Comparison of ENCODE assay signal across 19 mouse cellular contexts in the genomic region with DNA sequence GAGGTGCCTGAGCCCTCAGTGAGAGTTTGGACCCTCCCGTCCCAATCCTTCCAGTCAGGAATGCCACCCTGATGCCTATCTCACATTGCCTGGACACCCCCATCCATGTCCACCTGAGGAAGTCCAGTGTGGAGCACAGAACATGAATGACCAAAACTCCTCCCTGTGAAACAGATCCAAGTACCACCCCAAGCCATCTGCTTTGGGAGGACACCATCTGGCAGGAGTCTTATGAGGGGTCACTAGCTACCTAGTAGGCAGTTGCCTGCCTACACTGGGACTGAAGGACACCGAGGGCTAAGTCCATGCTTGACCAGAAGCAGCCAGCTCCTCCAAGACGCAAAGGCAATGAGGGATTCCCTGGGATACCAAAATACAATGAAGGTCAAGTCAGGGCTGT.
DNase-seq lines count a peak whose midpoint lies in the region; ATAC-seq lines count a peak whose summit lies in the region.
"Had no signal": no experiment of that assay in that cellular context is flagged by ENCODE, and none has a peak within 500 bp of the region (broad histone marks: within the 10 kb centered on the region; RNA-seq: fewer than 3 reads in every experiment).

No protein-coding gene starts in this region.

- no peak overlapping the region for H3K4me3 ChIP-seq in hindbrain, embryonic 10.5 days
- H3K4me3 ChIP-seq in hindbrain, embryonic 13.5 days, result no peak overlapping the region
- H3K4me3 ChIP-seq: gastrocnemius, adult 2 months; heart, embryonic 10.5 days; kidney, embryonic 15.5 days; midbrain, embryonic 12.5 days; neural tube, embryonic 12.5 days had no signal

- no peak overlapping the region for H3K4me2 ChIP-seq in hindbrain, embryonic 13.5 days
- H3K4me2 ChIP-seq: kidney, embryonic 15.5 days; lung, embryonic 14.5 days; midbrain, embryonic 12.5 days; neural tube, embryonic 12.5 days had no signal

- WGBS in hindbrain, embryonic 10.5 days, result 86% methylated on average over 3 of the region's 3 CpGs
- 83% methylated on average over 3 of the region's 3 CpGs for WGBS in hindbrain, embryonic 13.5 days

- ATAC-seq in hindbrain, embryonic 13.5 days (ENCODE audit: low FRiP score), result no peak
- ATAC-seq: intestine, postnatal 0 days had no signal

- H3K9ac ChIP-seq in hindbrain, embryonic 13.5 days, result no peak overlapping the region
- H3K9ac ChIP-seq: kidney, embryonic 15.5 days; liver, embryonic 14.5 days; lung, embryonic 14.5 days; midbrain, embryonic 12.5 days; neural tube, embryonic 12.5 days had no signal

- no peaks in the 10 kb centered on the region for H3K27me3 ChIP-seq in hindbrain, embryonic 10.5 days (ENCODE audit: insufficient read depth, poor library complexity, severe bottlenecking)
- 0 out of 2 replicates have a peak, but pooled peaks cover 3% of the 10 kb centered on the region for H3K27me3 ChIP-seq in hindbrain, embryonic 13.5 days
- H3K27me3 ChIP-seq: kidney, embryonic 15.5 days; midbrain, embryonic 12.5 days; neural tube, embryonic 12.5 days had no signal

- no peaks in the 10 kb centered on the region for H3K36me3 ChIP-seq in hindbrain, embryonic 10.5 days
- H3K36me3 ChIP-seq in hindbrain, embryonic 13.5 days, result no peaks in the 10 kb centered on the region
- H3K36me3 ChIP-seq: heart, embryonic 10.5 days; kidney, embryonic 15.5 days; midbrain, embryonic 12.5 days; neural tube, embryonic 12.5 days had no signal

- H3K4me1 ChIP-seq in hindbrain, embryonic 10.5 days (replicated peaks), result peaks cover 4% of the 10 kb centered on the region
- H3K4me1 ChIP-seq in hindbrain, embryonic 13.5 days (replicated peaks), result peaks cover 32% of the 10 kb centered on the region
- H3K4me1 ChIP-seq: heart, embryonic 10.5 days; kidney, embryonic 15.5 days; neural tube, embryonic 12.5 days had no signal

- no peaks in the 10 kb centered on the region for H3K9me3 ChIP-seq in hindbrain, embryonic 10.5 days
- no peaks in the 10 kb centered on the region for H3K9me3 ChIP-seq in hindbrain, embryonic 13.5 days
- H3K9me3 ChIP-seq: heart, embryonic 10.5 days; kidney, embryonic 15.5 days; midbrain, embryonic 12.5 days; neural tube, embryonic 12.5 days had no signal

- DNase-seq in hindbrain, embryonic 10.5 days (ENCODE audit: low spot score), result no peak
- peak; percentile 65 for DNase-seq in cerebellum, adult 11 months
- DNase-seq in cerebellum, adult 18-20 months, result peak; percentile 68 to 77
- peak; percentile 50 to 78 for DNase-seq in cerebellum, postnatal 14 days
- DNase-seq in kidney, postnatal 4 days, result no peak
- DNase-seq in heart, adult 9 months (ENCODE audit: low spot score in 2 of 2), result no peak
- DNase-seq: adrenal gland, adult 2 months; gastrocnemius, adult 2 months; heart, postnatal 4 days; lung, embryonic 14.5 days; right cerebral cortex, postnatal 25 days; spleen, adult 18-20 months had no signal

- peak overlapping the region; percentile 23; the same call in 1 of the 2 replicates for H3K27ac ChIP-seq in hindbrain, embryonic 10.5 days
- no peak overlapping the region for H3K27ac ChIP-seq in hindbrain, embryonic 13.5 days
- H3K27ac ChIP-seq: gastrocnemius, adult 2 months; heart, embryonic 10.5 days; kidney, embryonic 15.5 days; liver, embryonic 14.5 days; midbrain, embryonic 12.5 days; neural tube, embryonic 12.5 days had no signal

Comparison
In these comparisons a context has a peak if more than half of its experiments do, and no peak if none do; other contexts are left out.
1. DNase-seq: peak in cerebellum, adult 11 months (single experiment), cerebellum, adult 18-20 months (2 of 2) and cerebellum, postnatal 14 days (2 of 2); none in hindbrain, embryonic 10.5 days (single experiment), kidney, postnatal 4 days (0 of 2) and heart, adult 9 months (0 of 2).